Mouse (Mus musculus): Measurements from ENCODE around the gene Cep112. TPM values are rescaled to one million over a fixed set of nuclear protein-coding genes. Genes with fewer than 3 reads are reported as not detected.

The Cep112 gene
- total and polyA plus RNA-seq, 2 experiments from 2014 or later = 8.6 to 17.2 TPM

DNA sequence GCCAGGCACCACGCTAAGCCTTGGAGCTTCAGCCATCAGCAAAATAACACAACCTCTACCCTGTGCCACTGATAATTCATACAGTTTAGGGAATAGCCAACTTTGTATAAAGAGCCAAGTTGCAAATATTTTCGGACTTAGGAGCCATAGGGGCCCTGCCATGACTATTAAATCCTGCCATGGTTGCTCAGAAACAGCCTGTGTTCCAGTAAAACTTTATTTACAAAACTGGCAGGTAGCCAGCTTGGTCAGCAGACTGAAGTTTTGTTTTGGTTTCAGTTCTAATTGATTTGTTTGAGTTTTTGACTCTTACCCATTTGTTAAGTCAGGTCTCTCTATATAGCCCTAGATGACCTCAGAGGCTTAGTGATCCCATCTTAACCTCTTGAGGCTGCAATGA, 421.0 kb downstream of the Cep112 start:
- Histone ChIP-seq H3K27me3 (ENCODE audit: insufficient read depth, low read length) (no peaks in the 10 kb centered on the region), H3K36me3 (ENCODE audit: insufficient read depth) (no peaks in the 10 kb centered on the region), H3K4me3 (ENCODE audit: low read depth, low read length) (no peak overlapping the region), H3K9ac (no peak overlapping the region), H3K4me1 (ENCODE audit: insufficient read depth) (no peaks in the 10 kb centered on the region), H3K4me2 (ENCODE audit: low read depth) (no peak overlapping the region), H3K9me3 (ENCODE audit: low read length) (no peaks in the 10 kb centered on the region), H3K27ac (ENCODE audit: low read depth, low read length) (no peak overlapping the region)
- no peak for TF ChIP-seq CTCF (IDR thresholded peaks at IDR 0.05; ENCODE audit: low read depth)
- 45% methylated on average over 2 of the region's 2 CpGs for whole genome bisulfite sequencing
- DNase-seq (no peak), ATAC-seq (no peak)

DNA sequence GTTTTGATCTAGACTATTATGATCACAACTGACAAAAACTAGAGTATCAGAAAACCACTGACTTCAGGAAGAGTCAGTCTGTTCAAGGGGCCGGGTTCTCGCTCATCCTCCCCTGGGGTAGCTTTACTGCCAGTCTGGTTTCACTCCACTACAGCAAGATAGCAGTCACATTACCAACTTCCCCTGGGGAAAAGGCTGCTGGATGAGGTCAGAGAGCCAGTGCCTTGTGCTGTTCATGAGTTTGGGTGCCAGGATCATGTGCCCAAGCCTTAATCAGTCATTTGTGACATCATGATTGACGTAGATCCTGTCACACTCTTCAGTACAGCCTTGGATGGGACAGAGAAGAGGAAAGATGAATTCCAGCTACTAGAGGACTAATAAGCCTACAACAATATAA, 421.5 kb downstream of the Cep112 start:
- Histone ChIP-seq H3K9ac (no peak overlapping the region), H3K4me2 (ENCODE audit: low read depth) (no peak overlapping the region), H3K9me3 (ENCODE audit: low read length) (no peaks in the 10 kb centered on the region), H3K4me3 (ENCODE audit: low read depth, low read length) (no peak overlapping the region), H3K4me1 (ENCODE audit: insufficient read depth) (no peaks in the 10 kb centered on the region), H3K27me3 (ENCODE audit: insufficient read depth, low read length) (no peaks in the 10 kb centered on the region), H3K27ac (ENCODE audit: low read depth, low read length) (no peak overlapping the region), H3K36me3 (ENCODE audit: insufficient read depth) (no peaks in the 10 kb centered on the region)
- ATAC-seq (no peak), DNase-seq (no peak)
- no peak for TF ChIP-seq CTCF (IDR thresholded peaks at IDR 0.05; ENCODE audit: low read depth)
- WGBS = 93% methylated on average over 3 of the region's 3 CpGs

DNA sequence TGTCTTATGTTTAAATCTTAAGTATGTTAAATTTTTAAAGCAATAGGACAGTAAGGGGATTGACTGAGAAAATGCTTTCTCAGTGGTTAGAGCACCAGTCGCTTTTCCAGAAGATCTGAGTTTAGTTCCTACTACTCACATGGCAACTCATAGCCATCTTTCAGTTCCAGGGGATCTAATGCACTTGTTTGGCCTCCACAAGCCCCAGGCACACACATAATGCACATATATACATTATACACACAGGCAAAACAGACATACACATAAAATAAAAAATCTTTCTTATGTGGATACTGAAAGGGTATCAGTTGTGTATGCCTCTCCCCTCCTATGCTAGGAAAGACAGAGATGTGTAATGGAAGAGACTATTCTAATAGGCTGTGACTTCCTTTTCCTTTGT, 426.8 kb downstream of the Cep112 start:
- 100% methylated on average over 1 of the region's 1 CpGs for WGBS

DNA sequence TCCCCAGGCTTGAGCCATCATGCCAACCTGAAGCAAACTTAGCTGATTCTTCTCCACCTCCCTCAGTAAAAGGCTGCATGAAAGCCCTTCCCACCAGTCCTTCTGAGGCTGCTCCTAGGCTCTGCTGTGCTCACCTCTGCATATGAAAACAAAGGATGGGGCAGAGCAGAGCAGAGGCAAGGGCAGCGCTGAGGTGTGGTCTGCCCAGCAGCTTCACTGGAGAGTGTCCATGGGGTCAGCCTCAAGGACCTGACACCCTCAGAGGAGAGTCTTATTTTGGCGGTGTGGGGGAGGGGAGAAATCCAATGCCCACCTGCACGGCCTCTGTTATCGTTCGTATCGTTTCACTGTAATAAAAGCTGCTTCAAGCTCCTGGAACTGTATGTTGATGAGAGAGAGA, 432.3 kb downstream of the Cep112 start:
- 58% methylated on average over 6 of the region's 6 CpGs for WGBS
- ATAC-seq = no peak
- Histone ChIP-seq H3K9ac (no peak overlapping the region), H3K4me2 (ENCODE audit: low read depth) (no peak overlapping the region), H3K36me3 (ENCODE audit: insufficient read depth) (no peaks in the 10 kb centered on the region), H3K4me1 (ENCODE audit: insufficient read depth) (peaks cover 8% of the 10 kb centered on the region), H3K4me3 (ENCODE audit: low read depth, low read length) (no peak overlapping the region), H3K27ac (ENCODE audit: low read depth, low read length) (no peak overlapping the region), H3K9me3 (ENCODE audit: low read length) (no peaks in the 10 kb centered on the region), H3K27me3 (ENCODE audit: insufficient read depth, low read length) (no peaks in the 10 kb centered on the region)
- TF ChIP-seq CTCF (IDR thresholded peaks at IDR 0.05; ENCODE audit: low read depth) = no peak
- DNase-seq = no peak

More for the DNA sequence above, 426.8 kb downstream of the Cep112 start:
- no peak for TF ChIP-seq CTCF (IDR thresholded peaks at IDR 0.05; ENCODE audit: low read depth)
- Histone ChIP-seq H3K27ac (ENCODE audit: low read depth, low read length) (no peak overlapping the region), H3K4me2 (ENCODE audit: low read depth) (no peak overlapping the region), H3K36me3 (ENCODE audit: insufficient read depth) (no peaks in the 10 kb centered on the region), H3K9me3 (ENCODE audit: low read length) (no peaks in the 10 kb centered on the region), H3K27me3 (ENCODE audit: insufficient read depth, low read length) (no peaks in the 10 kb centered on the region), H3K9ac (no peak overlapping the region), H3K4me1 (ENCODE audit: insufficient read depth) (no peaks in the 10 kb centered on the region), H3K4me3 (ENCODE audit: low read depth, low read length) (no peak overlapping the region)
- no peak for ATAC-seq
- no peak for DNase-seq

DNA sequence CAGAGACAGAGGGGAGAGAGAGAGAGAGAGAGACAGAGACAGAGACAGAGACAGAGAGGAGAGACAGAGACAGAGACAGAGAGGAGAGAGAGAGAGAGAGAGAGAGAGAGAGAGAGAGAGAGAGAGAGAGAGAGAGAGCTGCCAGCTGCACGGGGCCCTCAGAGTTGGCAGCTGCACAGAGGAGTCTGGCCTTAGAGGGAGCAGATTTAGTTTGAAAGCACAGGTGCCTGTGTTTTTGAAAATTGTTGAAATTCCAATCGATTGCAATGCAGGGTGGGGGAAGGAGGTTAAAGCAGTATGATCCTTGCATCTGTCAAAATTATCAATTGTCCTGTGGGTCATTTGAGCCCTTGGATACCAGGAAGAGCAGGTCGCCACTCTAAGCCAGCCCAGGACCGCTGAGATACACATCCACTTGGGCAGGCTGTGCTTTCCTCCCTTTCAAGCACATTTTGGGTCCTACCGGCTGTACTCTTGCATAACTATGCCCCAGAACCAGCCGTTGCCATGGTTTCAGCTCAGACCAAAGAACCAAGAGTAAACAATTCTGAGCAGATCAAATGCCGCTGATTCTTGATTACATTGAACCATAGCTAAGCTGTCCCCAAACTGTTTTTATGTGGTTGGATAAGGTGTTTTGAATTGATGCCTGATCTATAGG, 432.8 kb downstream of the Cep112 start:
- no peak overlapping the region for H3K4me2 ChIP-seq (ENCODE audit: low read depth)
- no peak for TF ChIP-seq CTCF (IDR thresholded peaks at IDR 0.05; ENCODE audit: low read depth)
- no peak overlapping the region for H3K4me3 ChIP-seq (ENCODE audit: low read depth, low read length)
- no peaks in the 10 kb centered on the region for H3K36me3 ChIP-seq (ENCODE audit: insufficient read depth)
- H3K27me3 ChIP-seq (ENCODE audit: insufficient read depth, low read length) = no peaks in the 10 kb centered on the region
- ATAC-seq = peak; percentile 81
- H3K27ac ChIP-seq (ENCODE audit: low read depth, low read length) = peak overlapping the region; percentile 54; the same call in 1 of the 2 replicates
- WGBS = 24% methylated on average over 7 of the region's 7 CpGs
- peak; percentile 67 for DNase-seq
- no peaks in the 10 kb centered on the region for H3K9me3 ChIP-seq (ENCODE audit: low read length)
- peaks cover 8% of the 10 kb centered on the region for H3K4me1 ChIP-seq (ENCODE audit: insufficient read depth)
- H3K9ac ChIP-seq = peak overlapping the region; percentile 28; the same call in 1 of the 2 replicates

DNA sequence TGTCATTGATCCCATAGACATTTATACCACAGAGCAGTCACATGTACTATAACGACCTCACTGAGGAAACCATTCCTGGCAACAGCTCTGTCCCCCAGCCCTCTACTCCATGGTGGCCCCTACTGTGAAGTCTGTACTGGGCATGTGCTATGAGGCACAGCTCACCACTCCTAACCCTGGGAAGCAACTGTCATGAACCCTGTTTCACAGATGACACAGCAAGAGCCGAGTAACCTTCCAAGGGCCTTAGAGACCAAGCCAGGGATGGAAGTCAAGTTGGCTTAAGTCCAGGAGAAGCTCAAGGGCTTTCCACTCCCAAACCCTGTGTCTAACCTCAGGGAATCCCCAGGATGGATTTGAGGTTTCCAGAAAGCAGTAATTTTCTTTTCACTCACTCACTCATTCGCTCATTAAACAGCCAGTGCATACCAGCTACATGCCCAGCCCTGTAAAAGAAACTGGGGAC, 433.4 kb downstream of the Cep112 start:
- peaks cover 8% of the 10 kb centered on the region for H3K4me1 ChIP-seq (ENCODE audit: insufficient read depth)
- H3K4me2 ChIP-seq (ENCODE audit: low read depth) = no peak overlapping the region
- 46% methylated on average over 3 of the region's 3 CpGs for WGBS
- peak overlapping the region; percentile 54; the same call in 1 of the 2 replicates for H3K27ac ChIP-seq (ENCODE audit: low read depth, low read length)
- H3K4me3 ChIP-seq (ENCODE audit: low read depth, low read length) = no peak overlapping the region
- TF ChIP-seq CTCF (IDR thresholded peaks at IDR 0.05; ENCODE audit: low read depth) = no peak
- H3K9ac ChIP-seq = no peak overlapping the region
- H3K36me3 ChIP-seq (ENCODE audit: insufficient read depth) = no peaks in the 10 kb centered on the region
- no peaks in the 10 kb centered on the region for H3K9me3 ChIP-seq (ENCODE audit: low read length)
- peak; percentile 36 for ATAC-seq
- DNase-seq = no peak
- no peaks in the 10 kb centered on the region for H3K27me3 ChIP-seq (ENCODE audit: insufficient read depth, low read length)

DNA sequence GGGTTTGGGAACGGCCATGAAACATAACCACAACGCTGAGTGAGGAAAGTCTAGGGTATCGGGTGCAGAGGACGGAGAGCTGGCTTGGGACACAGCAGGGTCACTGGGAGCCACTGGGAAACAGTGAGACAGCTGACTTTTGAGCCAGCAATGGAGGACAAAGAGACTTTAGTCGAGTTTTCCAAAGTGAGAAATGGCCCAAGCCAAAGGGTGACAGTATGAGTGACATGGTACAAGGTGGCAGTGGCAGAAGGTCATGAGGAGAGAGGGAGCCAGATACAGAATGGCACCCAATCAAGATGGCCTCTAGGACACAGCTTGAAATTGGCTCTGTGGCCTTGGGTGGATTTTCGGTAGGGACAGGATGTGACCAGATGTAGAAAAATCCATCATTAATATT, 433.9 kb downstream of the Cep112 start:
- 91% methylated on average over 6 of the region's 6 CpGs for WGBS
- H3K4me1 ChIP-seq (ENCODE audit: insufficient read depth) = peaks cover 8% of the 10 kb centered on the region
- ATAC-seq (no peak), DNase-seq (no peak)
- H3K27ac ChIP-seq (ENCODE audit: low read depth, low read length) = no peak overlapping the region; the same call in 1 of the 2 replicates
- no peaks in the 10 kb centered on the region for H3K9me3 ChIP-seq (ENCODE audit: low read length)
- H3K4me3 ChIP-seq (ENCODE audit: low read depth, low read length) = no peak overlapping the region
- no peak overlapping the region for H3K4me2 ChIP-seq (ENCODE audit: low read depth)
- no peaks in the 10 kb centered on the region for H3K27me3 ChIP-seq (ENCODE audit: insufficient read depth, low read length)
- no peaks in the 10 kb centered on the region for H3K36me3 ChIP-seq (ENCODE audit: insufficient read depth)
- TF ChIP-seq CTCF (IDR thresholded peaks at IDR 0.05; ENCODE audit: low read depth) = no peak
- H3K9ac ChIP-seq = no peak overlapping the region

Measured in forebrain, postnatal 0 days (tissue).